Mouse (Mus musculus): ENCODE data around the gene Thumpd3. TPM values are rescaled to one million over a fixed set of nuclear protein-coding genes. Genes with fewer than 3 reads are reported as not detected.

Gene Thumpd3
- total RNA-seq, 2 experiments from 2014 or later: 15.3 TPM

DNA sequence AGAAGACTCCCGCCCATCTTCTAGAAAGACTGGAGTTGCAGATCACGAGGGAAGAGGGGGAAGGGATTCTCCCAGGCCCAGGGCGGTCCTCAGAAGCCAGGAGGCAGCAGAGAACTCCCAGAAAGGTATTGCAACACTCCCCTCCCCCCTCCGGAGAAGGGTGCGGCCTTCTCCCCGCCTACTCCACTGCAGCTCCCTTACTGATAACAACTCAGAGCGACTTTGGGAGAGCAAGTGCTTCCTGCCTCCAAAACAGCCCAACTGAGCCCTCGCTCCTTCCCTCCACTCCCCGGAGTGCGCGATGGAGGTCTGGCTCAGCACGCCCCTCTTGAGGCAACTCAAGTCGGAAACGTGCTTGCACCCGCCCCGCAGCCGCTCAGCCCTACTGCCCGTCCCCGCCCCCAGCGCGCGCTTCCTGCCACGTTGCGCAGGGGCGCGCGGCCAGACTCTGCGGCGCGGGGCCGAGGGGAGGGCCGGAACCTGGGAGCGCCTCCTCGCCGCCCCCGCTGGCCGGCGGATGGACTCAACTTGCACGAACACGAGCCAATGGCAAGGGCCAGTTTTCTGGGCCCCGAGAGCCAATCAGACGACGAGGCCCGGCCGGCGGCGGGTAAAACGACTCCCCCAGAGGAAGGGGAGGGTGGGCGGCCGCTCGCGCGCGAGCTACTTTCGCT, 30.1 kb downstream of the Thumpd3 start:
- peak; percentile 98 for DNase-seq
- intact Hi-C loops (cut with DNase I; ENCODE audit: low total_unique reads): no loop called here

DNA sequence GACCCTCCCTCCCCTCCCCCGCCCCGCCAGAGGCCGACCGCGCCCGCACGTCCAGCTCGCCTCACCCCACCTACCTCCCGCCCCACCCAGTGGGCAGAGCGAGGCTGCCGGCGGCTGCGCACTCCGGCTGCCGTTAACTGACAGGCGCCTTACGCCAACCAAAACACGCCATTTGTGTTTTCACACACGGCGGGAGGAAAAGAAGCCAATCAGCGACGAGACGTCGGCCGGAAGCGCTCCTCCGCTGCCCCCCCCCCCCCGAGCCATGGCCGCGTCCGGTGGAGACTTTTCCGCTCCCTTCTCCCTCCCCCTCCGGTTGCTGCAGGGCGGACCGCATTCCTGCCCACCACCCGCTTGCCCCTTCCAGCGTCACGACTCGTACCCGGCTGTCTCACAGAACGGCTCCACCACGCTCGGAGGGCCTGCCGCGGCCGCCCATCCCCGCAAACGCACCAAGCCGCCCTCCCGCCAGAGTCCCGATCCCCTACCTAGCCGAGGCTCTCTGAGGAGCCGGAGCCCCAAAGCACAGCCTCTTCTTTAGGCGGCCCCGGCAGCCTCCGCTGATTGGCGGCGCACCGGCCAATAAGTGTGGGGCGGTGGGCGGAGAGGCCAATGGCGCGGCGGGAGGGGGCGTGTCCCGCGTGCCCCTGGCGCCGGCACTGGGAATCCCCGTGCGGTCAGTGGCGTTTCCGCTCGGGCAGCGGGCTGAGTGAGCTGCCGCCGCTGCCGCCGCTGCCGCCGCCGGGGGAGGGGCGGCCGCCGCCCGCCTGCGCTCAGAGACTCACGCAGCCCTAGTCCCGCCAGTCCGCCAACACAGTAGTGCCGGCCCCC, 30.9 kb downstream of the Thumpd3 start, which contains the start of gene Setd5:
Setd5 (plus strand) TSS at position 680 of the 831 bp plus-strand sequence.
- peak; percentile 99 for DNase-seq
- intact Hi-C loops (cut with DNase I; ENCODE audit: low total_unique reads): no loop called here

DNA sequence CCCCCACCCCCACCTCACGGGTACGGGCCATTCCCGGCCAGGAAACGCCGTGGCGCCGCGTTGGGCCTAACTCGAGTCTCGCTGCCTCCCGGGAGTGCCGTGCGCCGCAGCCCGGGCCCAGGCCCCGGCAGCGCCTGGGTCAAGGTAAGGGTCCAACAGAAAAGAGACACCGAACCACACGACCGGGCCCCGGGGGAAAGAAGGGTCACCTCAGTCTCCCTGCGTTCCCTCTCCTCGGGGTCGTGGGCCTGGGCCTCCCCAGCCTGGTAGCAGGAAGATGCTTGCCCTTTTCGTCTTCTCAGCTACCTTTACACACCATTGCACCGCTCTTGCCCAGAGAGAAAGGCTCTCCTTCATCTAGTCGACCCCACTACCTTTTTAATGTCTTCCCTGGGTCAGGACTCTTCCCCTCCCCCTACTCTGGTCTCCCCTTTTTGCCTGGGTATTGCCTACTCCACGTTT, 31.6 kb downstream of the Thumpd3 start:
- intact Hi-C loops (cut with DNase I; ENCODE audit: low total_unique reads): no loop called here

DNA sequence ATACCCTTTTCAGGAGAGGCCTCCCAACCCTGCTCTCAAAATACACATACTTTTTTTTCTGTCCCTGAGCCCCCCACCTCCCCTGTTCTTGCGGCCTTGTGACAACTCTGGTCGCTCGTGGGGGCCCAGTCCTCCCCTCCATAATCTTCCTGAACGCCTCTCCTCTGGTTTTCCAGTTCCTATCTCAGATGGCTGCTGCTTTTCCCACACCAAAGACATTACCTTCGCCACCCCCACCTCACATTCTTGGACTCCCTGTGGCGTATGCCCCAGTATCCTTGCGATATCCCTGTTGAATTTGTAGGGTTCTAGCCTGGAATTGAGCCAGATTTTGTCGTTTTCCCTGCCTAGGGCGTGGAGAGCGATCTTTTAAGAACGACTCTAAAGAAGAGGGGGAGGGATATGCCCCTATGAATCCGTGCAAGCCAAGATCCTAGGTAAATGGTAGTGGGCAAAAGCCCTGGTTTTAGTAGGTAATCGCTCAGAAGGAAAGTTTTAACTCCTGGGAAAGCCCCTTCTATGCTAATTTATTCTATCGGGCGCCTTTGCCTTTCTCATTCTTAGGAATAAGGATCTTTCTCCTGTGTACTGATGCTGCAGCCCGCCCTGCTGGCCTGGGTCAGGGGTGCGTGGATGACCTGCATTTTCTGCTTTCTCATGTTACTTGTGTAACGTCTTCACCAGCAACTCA, 32.2 kb downstream of the Thumpd3 start:
- intact Hi-C loops (cut with DNase I; ENCODE audit: low total_unique reads): no loop called here
- DNase-seq: peak; percentile 20

More for the DNA sequence above, 31.6 kb downstream of the Thumpd3 start:
- DNase-seq: no peak

DNA sequence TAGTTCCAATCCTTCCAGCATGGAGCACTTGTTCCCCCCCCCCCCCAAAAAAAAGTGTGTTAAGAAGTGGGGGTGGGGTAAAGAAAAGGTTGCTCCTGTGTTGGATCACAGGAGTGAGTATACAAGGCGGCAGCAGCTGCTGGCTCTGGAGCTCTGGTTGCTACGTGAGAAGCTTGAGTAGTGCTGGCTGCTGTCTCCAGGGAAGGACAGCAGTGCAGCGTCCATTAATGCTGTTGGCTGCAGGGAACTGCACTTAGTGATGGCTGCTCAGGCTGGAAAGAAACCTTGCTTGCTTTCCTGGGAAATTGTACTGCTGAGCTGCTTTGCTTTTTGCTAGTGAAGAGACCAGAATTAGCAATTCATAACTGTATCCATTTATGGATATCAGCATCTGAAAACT, 33.5 kb downstream of the Thumpd3 start:
- intact Hi-C loops (cut with DNase I; ENCODE audit: low total_unique reads): no loop called here
- DNase-seq: peak; percentile 46

DNA sequence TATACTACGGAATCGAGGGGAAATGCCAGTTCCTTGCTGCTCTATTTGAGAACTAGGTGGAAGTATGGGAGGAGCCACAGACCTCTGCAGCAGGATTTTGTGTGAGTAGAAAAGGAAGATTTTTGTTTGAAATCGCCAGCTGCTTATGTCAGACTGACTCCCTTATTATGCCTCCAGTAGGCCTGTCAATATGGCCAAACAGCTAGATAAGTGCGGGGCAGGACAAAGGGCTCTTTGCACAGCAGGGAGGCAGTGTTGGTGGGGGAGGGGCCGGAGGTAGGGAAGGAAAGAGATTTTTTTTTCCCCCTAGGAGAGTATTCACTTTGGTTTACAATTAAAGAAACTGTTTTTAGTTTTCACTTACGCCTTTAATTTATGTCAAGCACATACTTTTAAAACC, 36.2 kb downstream of the Thumpd3 start:
- no peak for DNase-seq
- intact Hi-C loops (cut with DNase I; ENCODE audit: low total_unique reads): no loop called here

DNA sequence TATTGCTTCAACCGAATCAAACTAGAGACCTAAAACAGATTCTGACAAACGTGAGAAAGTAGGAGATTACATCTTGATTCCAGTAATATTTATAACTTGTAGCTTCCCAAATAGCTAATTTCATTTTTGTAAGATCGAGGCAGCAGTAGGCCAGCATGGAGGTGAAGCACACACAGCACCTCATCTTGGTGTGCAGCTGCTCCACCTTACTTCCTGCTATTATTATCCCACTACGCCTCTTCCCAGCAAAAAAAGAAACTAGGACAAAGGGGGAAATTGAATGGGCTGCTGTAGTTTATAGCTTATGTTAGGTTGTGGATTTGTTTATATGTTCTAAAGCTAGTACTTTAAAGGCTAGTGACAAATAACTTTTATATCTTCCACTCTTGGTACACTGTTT, 38.6 kb downstream of the Thumpd3 start:
- no peak for DNase-seq
- intact Hi-C loops (cut with DNase I; ENCODE audit: low total_unique reads): no loop called here

DNA sequence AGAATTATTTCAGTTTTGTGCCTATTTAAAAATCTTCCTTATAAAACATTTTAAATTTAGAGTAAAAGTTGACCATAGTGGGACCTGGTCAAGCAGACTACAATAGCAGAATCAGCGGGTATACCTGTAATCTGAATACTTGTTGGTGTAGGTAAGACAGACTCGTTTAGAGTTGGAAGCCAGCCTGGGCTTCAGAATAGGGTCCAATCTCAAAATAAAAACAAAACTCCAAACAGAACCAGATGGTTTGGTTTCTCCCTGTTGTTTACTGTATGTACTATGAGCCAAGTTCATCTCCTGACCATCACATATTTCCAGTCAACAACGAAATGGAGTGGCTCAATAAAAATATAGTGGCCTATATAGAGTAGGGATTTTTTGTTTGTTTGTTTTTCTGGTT, 47.2 kb downstream of the Thumpd3 start:
- intact Hi-C loops (cut with DNase I; ENCODE audit: low total_unique reads): no loop called here
- no peak for DNase-seq

DNA sequence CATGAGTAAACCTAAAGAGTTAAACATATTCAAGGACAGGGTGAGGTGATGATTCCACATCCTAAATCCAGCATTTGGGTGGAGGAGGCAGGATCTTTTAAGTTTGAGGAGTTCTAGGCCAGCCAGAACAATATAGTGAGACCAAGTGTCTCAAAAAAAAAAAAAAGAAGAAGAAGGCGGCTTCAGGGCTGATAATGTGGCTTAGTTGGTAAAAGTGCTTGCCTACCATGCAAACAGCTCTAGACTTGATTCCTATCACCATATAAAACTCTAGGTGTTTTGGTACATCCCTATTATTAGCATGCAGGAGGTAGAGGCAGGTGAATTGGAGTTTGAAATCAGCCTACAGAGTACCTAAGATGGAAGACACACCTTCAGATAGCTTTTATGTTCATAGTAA, 49.5 kb downstream of the Thumpd3 start:
- no peak for DNase-seq
- intact Hi-C loops (cut with DNase I; ENCODE audit: low total_unique reads): no loop called here

DNA sequence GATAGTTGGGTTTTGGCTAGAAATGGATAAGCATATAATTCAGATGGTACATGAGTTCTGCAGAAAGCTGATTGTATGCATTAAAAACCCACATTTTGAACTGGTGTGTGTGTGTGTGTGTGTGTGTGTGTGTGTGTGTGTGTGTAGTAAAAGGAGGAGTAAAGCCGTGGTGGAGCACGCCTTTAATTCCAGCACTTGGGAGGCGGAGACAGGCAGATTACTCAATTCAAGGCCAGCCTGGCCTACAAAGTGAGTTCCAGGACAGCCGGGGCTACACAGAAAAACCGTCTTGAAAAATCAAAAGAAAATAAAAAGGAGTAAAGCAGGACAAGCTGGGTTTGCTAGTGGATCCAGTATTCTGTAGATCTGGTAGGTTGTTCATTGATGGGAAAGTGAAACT, 51.6 kb downstream of the Thumpd3 start:
- intact Hi-C loops (cut with DNase I; ENCODE audit: low total_unique reads): no loop called here
- no peak for DNase-seq

DNA sequence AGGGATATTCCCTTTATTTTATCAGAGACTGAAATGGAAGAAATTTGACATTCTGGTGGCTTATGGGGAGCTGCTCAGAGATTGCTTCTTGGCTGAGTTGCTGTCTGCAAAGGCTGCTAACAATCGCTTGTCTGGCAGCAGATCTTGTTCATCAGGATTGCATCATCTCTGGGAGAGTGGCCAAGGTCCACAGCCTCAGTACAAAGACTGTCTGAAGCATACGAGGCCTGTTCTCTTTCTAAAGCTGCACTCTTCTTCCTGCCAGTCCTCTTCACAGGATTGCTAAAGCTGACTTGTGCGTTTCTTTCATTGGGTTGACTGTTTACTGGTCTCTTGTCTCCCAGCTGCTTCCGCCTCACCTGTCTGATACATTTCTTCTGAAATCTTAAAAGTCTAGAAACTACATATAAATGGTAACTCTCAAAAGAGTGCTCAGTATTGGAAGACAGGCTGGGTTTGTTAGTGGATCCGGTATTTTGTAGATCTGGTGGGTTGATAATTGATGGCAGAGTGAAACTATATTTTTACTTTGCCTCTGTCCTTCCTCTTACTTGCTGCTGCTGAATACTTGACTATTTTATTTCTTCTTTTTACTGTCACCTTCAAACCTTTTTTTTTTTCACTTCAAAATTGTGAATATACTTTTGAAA, 53.7 kb downstream of the Thumpd3 start:
- DNase-seq: peak; percentile 88
- intact Hi-C loops (cut with DNase I; ENCODE audit: low total_unique reads): no loop called here

DNA sequence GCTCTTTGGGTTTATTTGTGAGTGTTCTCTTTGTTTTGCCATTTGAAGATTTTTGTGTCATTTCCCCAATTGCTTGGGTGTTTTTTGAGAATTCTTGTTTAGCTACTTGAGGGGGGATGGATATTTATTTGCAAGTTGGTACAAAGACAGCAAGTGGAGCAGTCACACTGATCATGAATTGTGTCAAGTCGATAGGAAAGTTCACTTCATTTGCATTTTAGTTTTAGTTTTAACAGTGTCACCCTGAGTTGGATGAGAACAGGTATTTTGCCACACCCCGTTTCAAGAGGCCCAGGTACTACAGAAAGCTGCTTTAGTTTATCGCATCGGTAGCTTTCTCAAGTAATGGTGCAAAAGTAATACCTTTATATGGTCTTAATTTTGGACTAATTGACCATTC, 56.5 kb downstream of the Thumpd3 start:
- intact Hi-C loops (cut with DNase I; ENCODE audit: low total_unique reads): no loop called here
- no peak for DNase-seq

DNA sequence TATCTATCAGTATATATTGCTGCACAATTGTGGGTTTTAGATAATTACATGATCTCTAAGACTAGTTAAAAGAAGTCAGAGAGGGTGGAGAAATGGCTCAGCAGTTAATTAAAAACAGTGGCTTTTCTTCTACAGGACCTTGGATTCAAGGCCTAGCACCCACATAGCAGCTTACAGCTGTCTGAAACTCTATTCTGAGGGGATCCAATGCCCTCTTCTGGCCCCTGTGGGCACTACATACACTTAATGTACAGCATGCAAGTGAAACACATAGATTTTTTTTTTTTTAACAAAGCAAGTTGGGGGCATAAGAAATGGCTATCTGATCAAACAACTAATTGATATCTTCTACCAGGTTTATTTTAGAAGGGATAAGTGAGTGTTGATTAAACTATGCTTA, 57.7 kb downstream of the Thumpd3 start:
- intact Hi-C loops (cut with DNase I; ENCODE audit: low total_unique reads): no loop called here
- peak; percentile 15 for DNase-seq

DNA sequence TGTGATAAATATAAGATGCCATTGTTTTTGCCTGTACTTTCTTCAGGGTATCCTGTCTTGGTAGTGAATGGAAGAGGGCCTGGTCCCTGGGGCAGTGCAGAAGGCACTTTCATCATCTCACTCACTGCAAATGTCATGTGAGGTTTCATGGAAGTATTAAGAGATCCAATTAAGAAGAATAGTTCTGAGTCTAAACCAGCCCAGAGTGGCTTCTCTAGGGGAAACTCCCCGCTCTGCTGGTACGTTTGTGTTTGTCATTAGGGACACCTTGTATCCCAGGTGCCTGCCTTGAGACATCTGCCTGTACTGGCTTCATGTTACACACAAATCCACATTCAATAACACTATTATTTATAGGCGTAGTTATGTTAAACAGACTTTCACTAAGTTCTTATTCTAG, 63.4 kb downstream of the Thumpd3 start:
- no peak for DNase-seq
- intact Hi-C loops (cut with DNase I; ENCODE audit: low total_unique reads): no loop called here

DNA sequence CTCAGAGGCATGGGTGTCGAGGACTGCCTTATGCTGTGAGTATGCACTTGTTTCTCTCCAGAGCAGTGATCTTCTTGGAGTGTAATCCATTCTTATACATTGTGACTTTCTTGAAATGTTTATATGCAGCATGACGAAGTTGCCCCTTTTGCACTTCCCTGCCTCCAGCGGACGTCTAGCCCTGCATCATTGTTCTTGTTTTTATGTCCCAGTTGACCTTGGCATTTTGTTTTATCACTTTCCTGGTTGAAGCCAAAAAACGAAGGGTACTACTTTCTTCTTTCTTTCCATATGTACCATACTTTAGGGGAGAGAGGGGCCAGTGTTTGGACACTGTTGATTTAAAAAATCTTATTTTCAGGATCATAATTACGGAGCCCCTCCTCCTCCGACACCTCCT, 63.9 kb downstream of the Thumpd3 start:
- DNase-seq: no peak
- intact Hi-C loops (cut with DNase I; ENCODE audit: low total_unique reads): no loop called here

Other genes starting within 250 kb of the Thumpd3 start
- 1 to 10 TPM; 4.1 to 5.0 TPM for gene Srgap3, start 99.0 kb upstream of the Thumpd3 start, total RNA-seq (2021)
- 10 to 100 TPM; 36.4 to 41.2 TPM for gene Setd5, start 31.1 kb downstream of the Thumpd3 start, total RNA-seq (2021)
- under 1 TPM; 0.44 to 0.62 TPM for gene Lhfpl4, start 149.2 kb downstream of the Thumpd3 start, total RNA-seq (2021)
- gene Mtmr14, start 191.6 kb downstream of the Thumpd3 start, total RNA-seq (2021): 10 to 100 TPM; 13.2 to 15.6 TPM
- under 1 TPM in 1 of 2 experiments, not detected in 1; 0.14 TPM for gene Cpne9, start 236.1 kb downstream of the Thumpd3 start, total RNA-seq (2021)